Comparison of ENCODE assay signal across 9 mouse cellular contexts in genomic region chr2:165367868-165368439, GRCm38 (mm10). TPM values are rescaled to one million over a fixed set of nuclear protein-coding genes. Genes with fewer than 3 reads are reported as not detected.
DNase-seq lines count a peak whose midpoint lies in the region; ATAC-seq and TF ChIP-seq lines count a peak whose summit lies in the region.
"Had no signal": no experiment of that assay in that cellular context is flagged by ENCODE, and none has a peak within 500 bp of the region (broad histone marks: within the 10 kb centered on the region; RNA-seq: fewer than 3 reads in every experiment).

No protein-coding gene starts in this region.

- H3K4me1 ChIP-seq in heart, embryonic 11.5 days (ENCODE audit: control insufficient read depth, insufficient read depth, low read length), result peaks cover 12% of the 10 kb centered on the region
- peaks cover 31% of the 10 kb centered on the region for H3K4me1 ChIP-seq in hindbrain, embryonic 12.5 days
- H3K4me1 ChIP-seq in lung, embryonic 15.5 days, result peaks cover 30% of the 10 kb centered on the region
- no peaks in the 10 kb centered on the region for H3K4me1 ChIP-seq in stomach, postnatal 0 days (replicated peaks; ENCODE audit: control insufficient read depth, insufficient read depth)

- peak overlapping the region; percentile 59 for H3K4me2 ChIP-seq in heart, embryonic 11.5 days
- H3K4me2 ChIP-seq in hindbrain, embryonic 12.5 days (replicated peaks), result peak overlapping the region; percentile 76
- H3K4me2 ChIP-seq in lung, embryonic 15.5 days, result peak overlapping the region; percentile 50
- peak overlapping the region; percentile 20; the same call in 1 of the 2 replicates for H3K4me2 ChIP-seq in stomach, postnatal 0 days (replicated peaks; ENCODE audit: low read depth)

- TF ChIP-seq EP300 in stomach, postnatal 0 days (optimal IDR thresholded peaks at IDR 0.05), result no peak

- no peak for TF ChIP-seq CTCF in stomach, postnatal 0 days (IDR thresholded peaks at IDR 0.05; ENCODE audit: low read depth)

- no peak for ATAC-seq in heart, embryonic 11.5 days (replicated peaks; ENCODE audit: insufficient number of reproducible peaks, low FRiP score, low TSS enrichment)
- ATAC-seq in hindbrain, embryonic 12.5 days (ENCODE audit: low FRiP score), result peak; percentile 31; the same call in 1 of the 2 replicates
- ATAC-seq in lung, embryonic 15.5 days (ENCODE audit: borderline replicate concordance, extremely low read depth, low FRiP score, low TSS enrichment), result 0 out of 2 replicates have a peak, but pooled peaks have one; percentile 4
- no peak for ATAC-seq in stomach, postnatal 0 days (ENCODE audit: low FRiP score, low TSS enrichment)

- H3K27ac ChIP-seq in heart, embryonic 11.5 days (ENCODE audit: low read depth, low read length), result no peak overlapping the region
- H3K27ac ChIP-seq in hindbrain, embryonic 12.5 days, result peak overlapping the region; percentile 87
- no peak overlapping the region for H3K27ac ChIP-seq in lung, embryonic 15.5 days
- no peak overlapping the region for H3K27ac ChIP-seq in stomach, postnatal 0 days (replicated peaks)

- peaks cover 31% of the 10 kb centered on the region for H3K27me3 ChIP-seq in heart, embryonic 11.5 days (ENCODE audit: control insufficient read depth, insufficient read depth, low read length)
- H3K27me3 ChIP-seq in hindbrain, embryonic 12.5 days, result 0 out of 2 replicates have a peak, but pooled peaks cover 4% of the 10 kb centered on the region
- peaks cover 13% of the 10 kb centered on the region; the same call in 1 of the 2 replicates for H3K27me3 ChIP-seq in lung, embryonic 15.5 days
- H3K27me3 ChIP-seq in stomach, postnatal 0 days (ENCODE audit: control insufficient read depth, insufficient read depth, low read length), result no peaks in the 10 kb centered on the region

- H3K36me3 ChIP-seq in heart, embryonic 11.5 days (ENCODE audit: control insufficient read depth, insufficient read depth, low read length), result no peaks in the 10 kb centered on the region
- H3K36me3 ChIP-seq in hindbrain, embryonic 12.5 days, result no peaks in the 10 kb centered on the region
- no peaks in the 10 kb centered on the region for H3K36me3 ChIP-seq in lung, embryonic 15.5 days
- H3K36me3 ChIP-seq in stomach, postnatal 0 days (ENCODE audit: control insufficient read depth, insufficient read depth, low read length), result no peaks in the 10 kb centered on the region

- no peak overlapping the region for H3K9ac ChIP-seq in heart, embryonic 11.5 days (ENCODE audit: low read depth, low read length)
- peak overlapping the region; percentile 81 for H3K9ac ChIP-seq in hindbrain, embryonic 12.5 days
- H3K9ac ChIP-seq in lung, embryonic 15.5 days, result 0 out of 2 replicates have a peak overlapping the region, but pooled peaks have one; percentile 16
- no peak overlapping the region for H3K9ac ChIP-seq in stomach, postnatal 0 days (ENCODE audit: low read length)

- 4% methylated on average over 12 of the region's 13 CpGs for WGBS in heart, embryonic 11.5 days (ENCODE audit: insufficient replicate concordance)
- WGBS in hindbrain, embryonic 12.5 days, result under 1% methylated on average over 13 of the region's 13 CpGs
- WGBS in lung, embryonic 15.5 days, result 2% methylated on average over 13 of the region's 13 CpGs
- 2% methylated on average over 13 of the region's 13 CpGs for WGBS in stomach, postnatal 0 days

- H3K9me3 ChIP-seq in heart, embryonic 11.5 days (replicated peaks; ENCODE audit: control insufficient read depth, low read length), result no peaks in the 10 kb centered on the region
- H3K9me3 ChIP-seq in hindbrain, embryonic 12.5 days (replicated peaks), result 0 out of 2 replicates have a peak, but pooled peaks cover 3% of the 10 kb centered on the region
- H3K9me3 ChIP-seq in lung, embryonic 15.5 days, result no peaks in the 10 kb centered on the region
- no peaks in the 10 kb centered on the region for H3K9me3 ChIP-seq in stomach, postnatal 0 days (ENCODE audit: control insufficient read depth, low read length)

- peak overlapping the region; percentile 34 for H3K4me3 ChIP-seq in heart, embryonic 11.5 days (ENCODE audit: low read depth, low read length)
- peak overlapping the region; percentile 50 for H3K4me3 ChIP-seq in hindbrain, embryonic 12.5 days
- H3K4me3 ChIP-seq in lung, embryonic 15.5 days, result peak overlapping the region; percentile 30
- peak overlapping the region; percentile 12 for H3K4me3 ChIP-seq in stomach, postnatal 0 days (ENCODE audit: low read depth, low read length)

- no peak for DNase-seq in heart, postnatal 25 days (ENCODE audit: low spot score)
- peak; percentile 80 for DNase-seq in R1 (ENCODE audit: low read depth, low spot score)
- DNase-seq in stomach, postnatal 0 days (ENCODE audit: low spot score), result peak; percentile 22
- DNase-seq in yolk sac, embryonic 10.5 days (ENCODE audit: low spot score), result no peak
- DNase-seq in cerebellum, adult 9-11 months, result no peak

- intact Hi-C loops in heart, postnatal 25 days (cut with DNase I), result loop anchor here (10.0 kb wide), 1 partner anchor 403 kb away; the partner anchor contains the start of gene Slc12a5

RNA-seq across cellular contexts. Expression of gene Zfp663, which starts 0.6 kb away (rescaled TPM):
- 0.28 and 0.69 TPM in 2 replicates for polyA plus RNA-seq in heart, embryonic 11.5 days (2014; fragmentation: Nextera tagmentation; extraction: Ambion mirVana)
- total RNA-seq in heart, postnatal 25 days (2021), result not detected
- 5.5 and 6.6 TPM in 2 replicates for polyA plus RNA-seq in hindbrain, embryonic 12.5 days (2016; fragmentation: Nextera tagmentation; extraction: Ambion mirVana)
- 1.1 and 2.2 TPM in 2 replicates for polyA plus RNA-seq in lung, embryonic 15.5 days (2015; fragmentation: Nextera tagmentation; extraction: Ambion mirVana)
- polyA plus RNA-seq in stomach, postnatal 0 days (2015; fragmentation: Nextera tagmentation; extraction: Ambion mirVana), result 0.05 and 0.23 TPM in 2 replicates
- polyA plus RNA-seq: gonadal fat pad, adult 2 months had no signal

RNA-seq across cellular contexts. Expression of gene Zfp334, which starts 20.1 kb away (rescaled TPM):
- 9.2 and 10.7 TPM in 2 replicates for polyA plus RNA-seq in heart, embryonic 11.5 days (2014; fragmentation: Nextera tagmentation; extraction: Ambion mirVana)
- 1 to 10 TPM; 2.2 to 2.4 TPM for total RNA-seq in heart, postnatal 25 days (2021)
- polyA plus RNA-seq in hindbrain, embryonic 12.5 days (2016; fragmentation: Nextera tagmentation; extraction: Ambion mirVana), result 20.0 and 21.1 TPM in 2 replicates
- polyA plus RNA-seq in lung, embryonic 15.5 days (2015; fragmentation: Nextera tagmentation; extraction: Ambion mirVana), result 7.0 and 7.1 TPM in 2 replicates
- polyA plus RNA-seq in stomach, postnatal 0 days (2015; fragmentation: Nextera tagmentation; extraction: Ambion mirVana), result 1.2 and 1.3 TPM in 2 replicates

RNA-seq across cellular contexts. Expression of gene Ocstamp, which starts 32.3 kb away (rescaled TPM):
- polyA plus RNA-seq in heart, embryonic 11.5 days (2014; fragmentation: Nextera tagmentation; extraction: Ambion mirVana), result 0.06 TPM in 1 of 2 replicates, not detected in the other
- under 1 TPM in 1 of 2 experiments, not detected in 1; 0.06 TPM for total RNA-seq in heart, postnatal 25 days (2021)
- polyA plus RNA-seq in hindbrain, embryonic 12.5 days (2016; fragmentation: Nextera tagmentation; extraction: Ambion mirVana), result 0.05 TPM in 1 of 2 replicates, not detected in the other
- polyA plus RNA-seq in lung, embryonic 15.5 days (2015; fragmentation: Nextera tagmentation; extraction: Ambion mirVana), result 0.06 TPM in 1 of 2 replicates, not detected in the other
- 0.21 and 0.23 TPM in 2 replicates for polyA plus RNA-seq in stomach, postnatal 0 days (2015; fragmentation: Nextera tagmentation; extraction: Ambion mirVana)

RNA-seq across cellular contexts. Expression of gene Elmo2, which starts 41.7 kb away (rescaled TPM):
- 50.6 and 59.5 TPM in 2 replicates for polyA plus RNA-seq in heart, embryonic 11.5 days (2014; fragmentation: Nextera tagmentation; extraction: Ambion mirVana)
- 10 to 100 TPM; 18.8 to 20.5 TPM for total RNA-seq in heart, postnatal 25 days (2021)
- polyA plus RNA-seq in hindbrain, embryonic 12.5 days (2016; fragmentation: Nextera tagmentation; extraction: Ambion mirVana), result 88.8 TPM in 2 replicates
- 75.7 and 77.3 TPM in 2 replicates for polyA plus RNA-seq in lung, embryonic 15.5 days (2015; fragmentation: Nextera tagmentation; extraction: Ambion mirVana)
- polyA plus RNA-seq in stomach, postnatal 0 days (2015; fragmentation: Nextera tagmentation; extraction: Ambion mirVana), result 21.2 and 22.6 TPM in 2 replicates

Comparison
In these comparisons a context has a peak if more than half of its experiments do, and no peak if none do; other contexts are left out.
1. ATAC-seq: peak in hindbrain, embryonic 12.5 days (single experiment) and lung, embryonic 15.5 days (single experiment); none in heart, embryonic 11.5 days (single experiment) and stomach, postnatal 0 days (single experiment).
2. H3K4me2 ChIP-seq: peak in every context shown above with its lines; median percentile 76 in hindbrain, embryonic 12.5 days; 59 in heart, embryonic 11.5 days; 50 in lung, embryonic 15.5 days; 20 in stomach, postnatal 0 days.
3. H3K9ac ChIP-seq: peak in hindbrain, embryonic 12.5 days (single experiment) and lung, embryonic 15.5 days (single experiment); none in heart, embryonic 11.5 days (single experiment) and stomach, postnatal 0 days (single experiment).
4. DNase-seq: peak in R1 (single experiment) and stomach, postnatal 0 days (single experiment); none in heart, postnatal 25 days (single experiment), yolk sac, embryonic 10.5 days (single experiment) and cerebellum, adult 9-11 months (single experiment).
5. Peak in every context shown above with its lines, with median percentiles within 50 percentile points of each other: H3K4me3 ChIP-seq.